Mouse (Mus musculus) hindbrain, postnatal 0 days (tissue): ENCODE data around the gene Cd68. TPM values are rescaled to one million over a fixed set of nuclear protein-coding genes. Genes with fewer than 3 reads are reported as not detected.

Experiments used
- ATAC-seq: fragments of 200-750 bp; cut with Nextera tagmentation; 2 replicates; pipeline ENCODE4 v1.8.0; 2017; ENCODE audit warnings: mild to moderate bottlenecking, moderate TSS enrichment, moderate library complexity
- DNase-seq: peaks from one replicate; pipeline ENCODE4 v3.0.0-alpha.2; 2015; ENCODE audit warnings: low spot score
- H3K27ac ChIP-seq: fragments of 300-500 bp; sonication (generic); 2 replicates; pipeline ENCODE4 v1.5.1; 2014; ENCODE audit warnings: mild to moderate bottlenecking
- H3K27me3 ChIP-seq: fragments of 300-500 bp; sonication (generic); 2 replicates; pipeline ENCODE4 v1.6.1; 2014; ENCODE audit warnings: low read length, mixed read lengths; ENCODE audit not compliant: insufficient read depth
- H3K36me3 ChIP-seq: fragments of 300-500 bp; sonication (generic); 2 replicates; pipeline ENCODE4 v1.6.1; 2014; ENCODE audit warnings: low read length, mixed read lengths; ENCODE audit not compliant: insufficient read depth
- H3K4me1 ChIP-seq: fragments of 300-500 bp; sonication (generic); 2 replicates; pipeline ENCODE4 v1.6.1; 2014; ENCODE audit warnings: antibody characterized with exemption, low read length, mixed read lengths; ENCODE audit not compliant: insufficient read depth
- H3K4me2 ChIP-seq: fragments of 300-500 bp; sonication (generic); 2 replicates; pipeline ENCODE4 v1.6.1; 2014; ENCODE audit warnings: low read depth, mild to moderate bottlenecking, low read length, moderate library complexity, mixed read lengths
- H3K4me3 ChIP-seq: fragments of 300-500 bp; sonication (generic); 2 replicates; pipeline ENCODE4 v1.5.1; 2014; ENCODE audit warnings: low read length
- H3K9ac ChIP-seq: fragments of 300-500 bp; sonication (generic); replicated peaks from 2 replicates; pipeline ENCODE4 v1.6.1; 2014; ENCODE audit warnings: mild to moderate bottlenecking, low read length, moderate library complexity, mixed read lengths
- H3K9me3 ChIP-seq: fragments of 300-500 bp; sonication (generic); 2 replicates; pipeline ENCODE4 v1.6.1; 2016; ENCODE audit warnings: low read length, mixed read lengths
- CTCF ChIP-seq: IDR thresholded peaks from 2 replicates; pipeline ENCODE4 v1.5.1; 2016; ENCODE audit warnings: antibody characterized with exemption, control low read depth, low read depth
- WGBS: fragments of 180-500 bp; shearing (Covaris S2); extraction: QIAGEN DNeasy Blood & Tissue Kit; methylation state at CpG from one replicate; pipeline ENCODE4 v1.1.7; 2014; 5-methylcytosine and 5-hydroxymethylcytosine counted together
- polyA plus RNA-seq: library from polyadenylated mRNA; unstranded; fragments of >200 nt; fragmentation: Nextera tagmentation; extraction: Ambion mirVana; gene quantifications from 2 replicates; pipeline ENCODE4 v1.2.1, GENCODE M21; 2015
- total RNA-seq: library from RNA; depleted of rRNA; stranded (reverse); fragments of >200 nt; gene quantifications from 2 replicates; pipeline ENCODE4 v1.2.3, GENCODE M21; 2014

Cd68 gene
- total and polyA plus RNA-seq, 2 experiments from 2014 or later, result 6.0 to 12.0 TPM

DNA sequence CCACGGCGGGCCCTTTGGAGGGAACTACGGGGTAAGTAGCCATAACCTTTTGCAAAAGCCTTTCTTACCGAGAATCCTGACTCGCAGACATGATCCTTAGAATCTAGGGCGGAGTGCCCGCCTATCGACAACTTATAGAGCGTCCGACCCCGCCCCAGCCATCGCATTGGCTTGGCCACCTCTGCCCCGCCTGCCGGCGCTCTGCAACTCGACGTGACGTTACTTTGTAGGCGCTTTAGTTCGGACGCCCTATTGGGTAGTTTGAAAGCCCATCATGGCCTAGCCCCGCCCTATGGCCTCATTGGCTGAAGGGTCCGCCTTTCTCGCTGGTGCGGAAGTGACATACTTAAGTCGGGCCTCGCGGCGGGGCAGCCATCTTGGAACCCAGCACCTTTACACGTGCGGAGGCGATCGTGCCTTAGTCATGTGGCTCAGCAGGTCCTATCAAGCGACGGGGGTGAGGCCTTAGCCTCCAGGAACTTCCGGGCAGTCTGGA is 6.3 kb upstream of the Cd68 start, which contains the start of gene Eif4a1:
TSS of gene Eif4a1 (minus strand) at position 213 of the 496 bp plus-strand sequence.
- Histone ChIP-seq H3K4me2 (peak within 1 kb of the TSS; percentile 90), H3K27ac (peak within 1 kb of the TSS; percentile 99), H3K4me3 (peak within 1 kb of the TSS; percentile 98), H3K4me1 (peaks cover 5% of the 10 kb centered on the region; the same call in 1 of the 2 replicates), H3K36me3 (peaks cover 63% of the 10 kb centered on the region), H3K9me3 (no peaks in the 10 kb centered on the region), H3K9ac (peak within 1 kb of the TSS; percentile 100), H3K27me3 (no peaks in the 10 kb centered on the region)
- under 1% methylated on average over 36 of the region's 36 CpGs for WGBS
- DNase-seq (peak; percentile 100), ATAC-seq (peak; percentile 97)
- TF ChIP-seq CTCF, result peak; percentile 8; the same call in 1 of the 2 replicates

DNA sequence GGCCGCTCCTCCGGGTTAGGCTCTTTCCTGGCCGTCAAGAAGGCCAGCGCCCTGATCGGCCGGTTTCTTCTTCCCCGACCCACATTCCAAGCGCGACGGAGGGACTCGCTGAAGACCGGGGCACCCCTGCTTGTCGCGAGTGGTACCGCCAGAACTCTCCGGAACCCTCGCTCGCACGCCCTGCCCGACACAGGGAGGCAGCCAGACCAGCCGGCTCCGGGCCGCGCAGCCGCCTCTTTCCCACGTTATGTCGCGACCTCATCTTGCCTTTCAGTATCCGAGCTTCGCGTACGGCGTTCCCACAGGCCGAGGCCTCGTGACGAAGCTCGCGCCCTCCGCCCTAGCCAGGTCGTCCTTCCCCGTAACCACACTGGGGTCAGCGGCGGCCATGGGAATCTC is 5.8 kb upstream of the Cd68 start:
- H3K9ac ChIP-seq, result peak overlapping the region; percentile 100
- peaks cover 5% of the 10 kb centered on the region; the same call in 1 of the 2 replicates for H3K4me1 ChIP-seq
- no peak for TF ChIP-seq CTCF
- peak overlapping the region; percentile 98 for H3K4me3 ChIP-seq
- peak overlapping the region; percentile 99 for H3K27ac ChIP-seq
- peak; percentile 6 for ATAC-seq
- H3K9me3 ChIP-seq, result no peaks in the 10 kb centered on the region
- H3K4me2 ChIP-seq, result peak overlapping the region; percentile 90
- no peak for DNase-seq
- peaks cover 61% of the 10 kb centered on the region for H3K36me3 ChIP-seq
- H3K27me3 ChIP-seq, result no peaks in the 10 kb centered on the region
- WGBS, result under 1% methylated on average over 40 of the region's 43 CpGs

DNA sequence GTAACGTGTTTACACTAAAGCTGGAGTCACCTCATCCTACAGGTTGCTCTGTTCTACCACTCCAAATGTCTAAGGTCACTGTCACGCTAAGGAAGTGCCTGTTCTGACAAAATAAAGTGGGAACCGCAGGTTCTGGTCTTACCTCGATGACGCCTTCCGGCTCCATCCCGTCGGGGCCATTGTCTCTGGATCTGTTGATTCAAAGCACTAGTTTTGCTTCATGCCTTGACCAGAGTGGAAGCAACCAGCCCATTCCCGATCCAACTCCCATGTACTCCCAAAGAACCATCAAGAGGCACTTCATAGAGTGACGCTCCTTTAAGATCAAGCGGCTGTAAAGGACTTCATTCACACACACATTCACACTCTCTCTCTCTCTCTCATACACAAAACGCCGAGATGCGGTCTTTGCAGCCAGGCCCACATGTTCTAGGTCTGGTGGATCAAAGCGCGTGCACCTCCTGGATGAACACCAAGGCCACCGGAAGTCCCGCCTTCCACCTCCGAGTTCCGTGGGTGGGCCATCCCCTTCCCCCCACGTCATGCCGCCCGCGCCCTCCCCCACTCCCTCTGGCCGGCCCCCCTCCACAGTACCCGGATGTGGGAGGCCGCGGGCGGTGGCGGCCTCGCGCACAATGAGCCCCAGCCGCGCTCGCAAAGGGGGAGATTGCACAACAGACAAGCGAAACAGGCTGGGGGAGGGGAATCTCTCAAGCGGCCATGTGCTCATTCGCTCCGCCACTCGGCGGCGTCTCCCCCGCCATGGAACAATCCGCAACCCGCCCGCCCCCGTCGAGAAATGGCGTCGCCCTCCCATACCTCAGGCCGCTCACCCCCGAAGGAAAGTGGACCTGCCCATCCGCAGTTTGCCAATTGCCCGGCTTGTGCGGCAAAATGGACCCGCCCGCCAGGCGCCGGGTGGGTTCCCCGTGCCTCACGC is 5.1 kb upstream of the Cd68 start:
- Histone ChIP-seq H3K4me1 (peaks cover 5% of the 10 kb centered on the region; the same call in 1 of the 2 replicates), H3K4me3 (peak overlapping the region; percentile 98), H3K9ac (peak overlapping the region; percentile 100), H3K9me3 (no peaks in the 10 kb centered on the region), H3K27ac (peak overlapping the region; percentile 99), H3K4me2 (peak overlapping the region; percentile 90), H3K27me3 (no peaks in the 10 kb centered on the region), H3K36me3 (peaks cover 61% of the 10 kb centered on the region)
- no peak for TF ChIP-seq CTCF
- ATAC-seq (peak; percentile 88), DNase-seq (peak; percentile 99)
- WGBS, result under 1% methylated on average over 55 of the region's 61 CpGs

DNA sequence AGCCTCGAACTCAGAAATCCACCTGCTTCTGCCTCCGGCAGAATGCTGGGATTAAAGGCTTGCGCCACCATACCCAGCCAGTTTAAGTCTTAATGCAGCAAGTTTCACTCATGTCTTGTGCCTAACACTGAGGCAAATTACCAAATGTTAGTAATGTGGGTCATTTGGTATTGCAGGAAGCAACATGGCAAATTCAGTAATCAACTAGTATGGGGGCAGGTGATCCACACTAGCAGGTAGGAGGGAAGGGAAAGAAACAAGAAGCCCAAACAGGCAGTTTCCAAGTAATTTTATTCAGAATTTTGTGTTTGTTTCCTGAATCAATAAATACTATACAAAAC is 682 bp upstream of the Cd68 start:
- no peaks in the 10 kb centered on the region for H3K27me3 ChIP-seq
- peaks cover 50% of the 10 kb centered on the region for H3K36me3 ChIP-seq
- WGBS, result 83% methylated on average over 3 of the region's 3 CpGs
- H3K4me2 ChIP-seq, result no peak overlapping the region
- H3K27ac ChIP-seq, result no peak overlapping the region
- peaks cover 5% of the 10 kb centered on the region; the same call in 1 of the 2 replicates for H3K4me1 ChIP-seq
- H3K9ac ChIP-seq, result no peak overlapping the region
- no peak for TF ChIP-seq CTCF
- no peak for DNase-seq
- ATAC-seq, result no peak
- H3K4me3 ChIP-seq, result no peak overlapping the region
- H3K9me3 ChIP-seq, result no peaks in the 10 kb centered on the region

DNA sequence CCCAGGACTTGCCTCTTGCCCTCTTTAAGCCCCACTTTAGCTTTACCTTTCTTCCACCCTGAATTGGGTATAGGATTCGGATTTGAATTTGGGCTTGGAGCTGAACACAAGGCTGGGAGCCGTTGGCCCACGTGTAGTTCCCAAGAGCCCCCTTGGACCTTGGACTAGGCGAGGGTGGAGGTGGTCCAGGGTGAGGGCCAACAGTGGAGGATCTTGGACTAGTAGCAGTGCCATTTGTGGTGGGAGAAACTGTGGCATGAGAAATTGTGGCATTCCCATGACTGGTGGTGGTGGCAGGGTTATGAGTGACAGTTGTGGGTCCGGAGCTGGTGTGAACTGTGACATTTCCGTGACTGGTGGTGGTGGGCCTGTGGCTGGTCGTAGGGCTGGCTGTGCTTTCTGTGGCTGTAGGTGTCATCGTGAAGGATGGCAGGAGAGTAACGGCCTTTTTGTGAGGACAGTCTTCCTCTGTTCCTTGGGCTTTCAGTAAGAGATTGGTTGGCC is 444 bp downstream of the Cd68 start:
- DNase-seq (no peak), ATAC-seq (no peak)
- H3K4me3 ChIP-seq, result no peak overlapping the region
- no peaks in the 10 kb centered on the region for H3K9me3 ChIP-seq
- WGBS, result 75% methylated on average over 9 of the region's 9 CpGs
- peaks cover 50% of the 10 kb centered on the region for H3K36me3 ChIP-seq
- peaks cover 5% of the 10 kb centered on the region; the same call in 1 of the 2 replicates for H3K4me1 ChIP-seq
- no peak overlapping the region for H3K9ac ChIP-seq
- H3K27me3 ChIP-seq, result no peaks in the 10 kb centered on the region
- TF ChIP-seq CTCF, result no peak
- H3K27ac ChIP-seq, result no peak overlapping the region; the same call in 1 of the 2 replicates
- H3K4me2 ChIP-seq, result no peak overlapping the region

DNA sequence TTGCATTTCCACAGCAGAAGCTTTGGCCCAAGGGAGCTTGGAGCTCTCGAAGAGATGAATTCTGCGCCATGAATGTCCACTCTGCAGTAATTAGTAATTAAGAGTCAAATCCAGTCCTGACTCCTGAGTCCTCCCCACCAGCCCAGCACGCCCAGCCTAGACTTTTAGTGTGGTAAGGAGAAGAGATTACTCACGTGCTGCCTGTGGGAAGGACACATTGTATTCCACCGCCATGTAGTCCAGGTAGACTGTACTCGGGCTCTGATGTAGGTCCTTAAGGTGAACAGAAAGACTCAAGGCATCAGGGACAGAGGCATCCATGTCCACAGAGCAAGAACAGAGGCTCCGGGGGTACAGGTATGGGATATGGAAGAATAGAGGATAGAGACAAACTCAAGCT is 1.1 kb downstream of the Cd68 start:
- Histone ChIP-seq H3K27me3 (no peaks in the 10 kb centered on the region), H3K4me1 (no peaks in the 10 kb centered on the region; the same call in 1 of the 2 replicates), H3K27ac (no peak overlapping the region), H3K36me3 (peaks cover 49% of the 10 kb centered on the region), H3K9ac (no peak overlapping the region), H3K9me3 (no peaks in the 10 kb centered on the region), H3K4me2 (no peak overlapping the region), H3K4me3 (no peak overlapping the region)
- TF ChIP-seq CTCF, result no peak
- no peak for DNase-seq
- WGBS, result 92% methylated on average over 7 of the region's 7 CpGs
- ATAC-seq, result no peak
